Mouse (Mus musculus) spleen, adult 10 weeks (tissue): ENCODE measurements around the gene Gm3106. TPM values are rescaled to one million over a fixed set of nuclear protein-coding genes. Genes with fewer than 3 reads are reported as not detected.

Experiments used
- polyA plus RNA-seq: library from polyadenylated mRNA; stranded (reverse); fragments of 350-450 nt; fragmentation: Illumina TruSeq; extraction: RNeasy Lipid Tissue Mini Kit (QIAGEN cat#74804); gene quantifications from one replicate; pipeline ENCODE4 v1.2.3, GENCODE M21; 2015; ENCODE audit warnings: low replicate concordance; ENCODE audit not compliant: insufficient read depth

Gene Gm3106
- not detected for polyA plus RNA-seq

DNA sequence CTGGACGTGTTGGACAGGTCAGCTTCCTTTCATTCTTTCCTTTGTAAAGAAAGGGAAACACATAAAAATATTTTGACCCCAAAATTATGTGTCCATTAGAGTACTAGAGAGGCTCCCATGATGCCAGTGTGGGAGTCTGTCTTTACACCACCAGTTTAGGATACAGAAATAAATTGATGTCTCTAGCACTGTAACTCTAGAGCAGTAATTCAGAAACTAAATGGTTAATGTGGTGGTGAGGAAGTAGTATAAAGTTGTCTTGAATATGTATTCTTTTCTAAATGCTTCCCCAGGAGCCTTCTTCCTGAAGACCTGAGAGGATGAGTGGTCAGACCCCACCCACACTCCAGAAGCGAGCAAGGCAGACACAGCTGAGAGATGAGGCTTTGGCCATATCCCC, at the start of gene Gm3106:
Gm3106 (plus strand) TSS at position 301 of the 400 bp plus-strand sequence.

Other genes with a start within 250 kb of the Gm3106 start
- not detected for gene BC061212, start 147.5 kb upstream of the Gm3106 start, polyA plus RNA-seq
- gene Gm6351, start 141.6 kb upstream of the Gm3106 start, polyA plus RNA-seq = not detected
- gene A430089I19Rik, start 88.8 kb downstream of the Gm3106 start, polyA plus RNA-seq = not detected
- not detected for gene Gm6502, start 96.4 kb downstream of the Gm3106 start, polyA plus RNA-seq
- gene AA792892, start 121.7 kb downstream of the Gm3106 start, polyA plus RNA-seq = not detected
- not detected for gene Gm7682, start 227.8 kb downstream of the Gm3106 start, polyA plus RNA-seq